Mouse (Mus musculus) midbrain, postnatal 0 days (tissue): ENCODE measurements around the gene Mtmr4. TPM values are rescaled to one million over a fixed set of nuclear protein-coding genes. Genes with fewer than 3 reads are reported as not detected.

ENCODE experiments used
- ATAC-seq: fragments of 200-750 bp; cut with Nextera tagmentation; 2 replicates; pipeline ENCODE4 v1.8.0; 2017; ENCODE audit warnings: moderate number of reproducible peaks, mild to moderate bottlenecking, moderate TSS enrichment, moderate library complexity; ENCODE audit not compliant: low FRiP score
- DNase-seq: peaks from one replicate; pipeline ENCODE4 v3.0.0-alpha.2; 2015; ENCODE audit warnings: low spot score
- H3K27ac ChIP-seq: fragments of 300-500 bp; sonication (generic); 2 replicates; pipeline ENCODE4 v1.5.1; 2014; ENCODE audit warnings: low read depth, mild to moderate bottlenecking, low read length, mixed read lengths
- H3K27me3 ChIP-seq: fragments of 300-500 bp; sonication (generic); 2 replicates; pipeline ENCODE4 v1.6.1; 2014; ENCODE audit warnings: low read length, control low read depth, mixed read lengths; ENCODE audit not compliant: insufficient read depth
- H3K36me3 ChIP-seq: fragments of 300-500 bp; sonication (generic); 2 replicates; pipeline ENCODE4 v1.6.1; 2014; ENCODE audit warnings: low read length, control low read depth, mixed read lengths; ENCODE audit not compliant: insufficient read depth
- H3K4me1 ChIP-seq: fragments of 300-500 bp; sonication (generic); 2 replicates; pipeline ENCODE4 v1.6.1; 2014; ENCODE audit warnings: mild to moderate bottlenecking, control low read depth, antibody characterized with exemption, low read length, mixed read lengths; ENCODE audit not compliant: insufficient read depth
- H3K4me2 ChIP-seq: fragments of 300-500 bp; sonication (generic); 2 replicates; pipeline ENCODE4 v1.6.1; 2014; ENCODE audit warnings: low read depth, mild to moderate bottlenecking, low read length, mixed read lengths; ENCODE audit not compliant: poor library complexity, severe bottlenecking
- H3K4me3 ChIP-seq: fragments of 300-500 bp; sonication (generic); 2 replicates; pipeline ENCODE4 v1.5.1; 2014; ENCODE audit warnings: low read depth, mild to moderate bottlenecking, low read length, moderate library complexity
- H3K9ac ChIP-seq: fragments of 300-500 bp; sonication (generic); replicated peaks from 2 replicates; pipeline ENCODE4 v1.6.1; 2014; ENCODE audit warnings: mild to moderate bottlenecking, low read length, moderate library complexity, mixed read lengths; ENCODE audit not compliant: poor library complexity, severe bottlenecking
- H3K9me3 ChIP-seq: fragments of 300-500 bp; sonication (generic); 2 replicates; pipeline ENCODE4 v1.6.1; 2016; ENCODE audit warnings: low read length, control low read depth
- CTCF ChIP-seq: IDR thresholded peaks from 2 replicates; pipeline ENCODE4 v1.5.1; 2016; ENCODE audit warnings: antibody characterized with exemption, mild to moderate bottlenecking
- WGBS: fragments of 180-500 bp; shearing (Covaris S2); extraction: QIAGEN DNeasy Blood & Tissue Kit; methylation state at CpG from one replicate; pipeline ENCODE4 v1.1.7; 2014; 5-methylcytosine and 5-hydroxymethylcytosine counted together
- polyA plus RNA-seq: library from polyadenylated mRNA; unstranded; fragments of >200 nt; fragmentation: Nextera tagmentation; extraction: Ambion mirVana; gene quantifications from 2 replicates; pipeline ENCODE4 v1.2.1, GENCODE M21; 2015
- total RNA-seq: library from RNA; depleted of rRNA; stranded (reverse); fragments of >200 nt; gene quantifications from 2 replicates; pipeline ENCODE4 v1.2.3, GENCODE M21; 2014

The Mtmr4 gene
- total and polyA plus RNA-seq, 2 experiments from 2014 or later: 34.1 to 116 TPM

GRCm38 (mm10) chr11:87574520-87575180 lies 17.3 kb upstream of the Mtmr4 start:
- no peak for TF ChIP-seq CTCF
- Histone ChIP-seq H3K4me1 (peaks cover 2% of the 10 kb centered on the region; the same call in 1 of the 2 replicates), H3K4me2 (no peak overlapping the region), H3K4me3 (no peak overlapping the region), H3K36me3 (no peaks in the 10 kb centered on the region), H3K9ac (no peak overlapping the region), H3K27me3 (no peaks in the 10 kb centered on the region), H3K27ac (no peak overlapping the region), H3K9me3 (no peaks in the 10 kb centered on the region)
- DNase-seq (no peak), ATAC-seq (no peak)
- 78% methylated on average over 21 of the region's 21 CpGs for WGBS

GRCm38 (mm10) chr11:87577601-87578248 lies 14.2 kb upstream of the Mtmr4 start:
- H3K4me3 ChIP-seq: peak overlapping the region; percentile 50
- no peak overlapping the region; the same call in 1 of the 2 replicates for H3K27ac ChIP-seq
- DNase-seq (no peak), ATAC-seq (no peak)
- H3K27me3 ChIP-seq: no peaks in the 10 kb centered on the region
- peaks cover 2% of the 10 kb centered on the region; the same call in 1 of the 2 replicates for H3K4me1 ChIP-seq
- H3K9me3 ChIP-seq: no peaks in the 10 kb centered on the region
- H3K4me2 ChIP-seq: peak overlapping the region; percentile 92
- WGBS: 12% methylated on average over 6 of the region's 6 CpGs
- no peak for TF ChIP-seq CTCF
- no peaks in the 10 kb centered on the region for H3K36me3 ChIP-seq
- peak overlapping the region; percentile 70 for H3K9ac ChIP-seq

GRCm38 (mm10) chr11:87578249-87578962 lies 13.6 kb upstream of the Mtmr4 start:
- Histone ChIP-seq H3K4me1 (peaks cover 2% of the 10 kb centered on the region; the same call in 1 of the 2 replicates), H3K27ac (peak overlapping the region; percentile 44), H3K4me2 (peak overlapping the region; percentile 92), H3K27me3 (no peaks in the 10 kb centered on the region), H3K9me3 (no peaks in the 10 kb centered on the region), H3K36me3 (no peaks in the 10 kb centered on the region), H3K4me3 (peak overlapping the region; percentile 50), H3K9ac (peak overlapping the region; percentile 70)
- DNase-seq: peak; percentile 66
- 2% methylated on average over 38 of the region's 40 CpGs for WGBS
- no peak for TF ChIP-seq CTCF
- peak; percentile 71; the same call in 1 of the 2 replicates for ATAC-seq

- 10% methylated on average over 8 of the region's 10 CpGs for WGBS
These were observed 12.9 kb upstream of the Mtmr4 start for GRCm38 (mm10) chr11:87578963-87579601.

GRCm38 (mm10) chr11:87579713-87580112 lies 12.2 kb upstream of the Mtmr4 start:
- Histone ChIP-seq H3K9me3 (no peaks in the 10 kb centered on the region), H3K27ac (no peak overlapping the region), H3K27me3 (no peaks in the 10 kb centered on the region), H3K9ac (no peak overlapping the region), H3K4me3 (no peak overlapping the region), H3K4me2 (no peak overlapping the region), H3K4me1 (peaks cover 2% of the 10 kb centered on the region; the same call in 1 of the 2 replicates), H3K36me3 (0 out of 2 replicates have a peak, but pooled peaks cover 3% of the 10 kb centered on the region)
- 17% methylated on average over 1 of the region's 1 CpGs for WGBS
- no peak for TF ChIP-seq CTCF
- no peak for DNase-seq
- ATAC-seq: no peak

More at GRCm38 (mm10) chr11:87578963-87579601, 12.9 kb upstream of the Mtmr4 start:
- Histone ChIP-seq H3K4me3 (peak overlapping the region; percentile 50), H3K4me1 (peaks cover 2% of the 10 kb centered on the region; the same call in 1 of the 2 replicates), H3K9me3 (no peaks in the 10 kb centered on the region), H3K36me3 (no peaks in the 10 kb centered on the region), H3K4me2 (peak overlapping the region; percentile 92), H3K27me3 (no peaks in the 10 kb centered on the region), H3K9ac (peak overlapping the region; percentile 70), H3K27ac (peak overlapping the region; percentile 44)
- DNase-seq (peak; percentile 50), ATAC-seq (peak; percentile 52; the same call in 1 of the 2 replicates)
- TF ChIP-seq CTCF: no peak
